Mouse (Mus musculus) left cerebral cortex, adult 18-20 months (tissue): ENCODE measurements around the gene Ctcf. TPM values are rescaled to one million over a fixed set of nuclear protein-coding genes. Genes with fewer than 3 reads are reported as not detected.
A peak's percentile ranks its signal among the peaks of the same experiment; 100 is the strongest.

Experiments
- DNase-seq, 2 experiments: peaks; one replicate each; pipeline ENCODE4 v3.0.0; 2021 to 2022; ENCODE audit warnings: low spot score in 2 of 2, mixed read lengths in 1 of 2
- total RNA-seq, 2 experiments: library from RNA; stranded (reverse); gene quantifications; 2 replicates each; pipeline ENCODE4 v1.2.3; 2021

Gene Ctcf
- total RNA-seq, 2 experiments from 2014 or later: 68.0 to 68.4 TPM

DNA sequence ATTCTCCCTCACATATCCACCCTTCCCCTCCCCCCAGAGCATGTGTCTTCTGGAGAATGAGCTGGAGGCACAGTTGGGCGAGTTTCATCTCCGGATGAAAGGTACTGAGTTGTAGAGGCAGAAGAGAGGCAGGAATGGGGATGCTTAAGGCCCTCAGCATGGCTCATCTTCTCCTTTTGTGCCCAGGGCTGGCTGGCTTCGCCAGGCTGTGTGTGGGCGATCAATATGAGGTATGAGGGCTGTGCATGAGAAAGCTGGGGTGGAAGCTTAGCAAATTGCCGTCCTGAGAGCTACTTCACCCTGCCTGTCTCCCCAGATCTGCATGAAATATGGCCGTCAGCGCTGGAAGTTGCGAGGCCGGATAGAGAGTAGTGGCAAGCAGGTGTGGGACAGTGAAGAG, 20.4 kb upstream of the Ctcf start:
- peak in 1 of 2 experiments; percentile 73 for DNase-seq

DNA sequence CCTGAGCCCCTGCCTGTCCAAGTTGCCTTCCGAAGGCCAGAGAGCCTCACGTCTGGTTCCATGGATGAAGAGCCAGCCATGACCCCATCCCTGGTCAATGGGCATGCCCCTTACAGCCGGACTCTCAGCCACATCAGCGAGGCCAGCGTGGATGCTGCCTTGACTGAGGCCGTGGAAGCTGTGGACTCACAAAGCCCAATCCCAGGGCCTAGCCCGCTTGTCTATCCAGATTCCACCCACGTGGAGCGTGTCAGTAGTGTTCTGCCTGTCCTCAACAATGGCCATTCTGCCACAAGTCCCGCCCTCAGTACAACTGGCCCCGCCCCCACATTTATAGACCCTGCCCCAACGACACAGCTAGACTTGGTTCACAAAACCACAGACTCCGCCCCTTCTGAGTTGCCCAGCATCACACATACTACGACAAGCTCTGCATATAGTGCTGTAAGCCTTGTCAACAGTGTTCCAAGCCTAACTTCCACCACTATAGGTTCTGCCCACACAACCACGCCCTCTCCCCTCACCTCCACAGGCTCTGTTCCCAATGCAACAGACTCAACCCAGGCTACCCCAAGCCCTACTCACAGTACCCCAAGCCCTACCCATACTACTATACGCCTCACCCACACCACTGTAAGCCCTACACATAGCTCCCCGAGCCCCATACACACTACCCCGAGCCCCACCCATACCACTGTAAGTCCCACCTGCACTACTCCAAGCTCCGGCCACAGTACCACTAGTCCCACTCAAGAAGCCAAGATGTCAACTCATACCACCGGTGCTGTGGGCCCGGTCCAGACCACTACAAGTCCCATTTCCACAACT, 18.7 kb upstream of the Ctcf start:
- DNase-seq: no peak

DNA sequence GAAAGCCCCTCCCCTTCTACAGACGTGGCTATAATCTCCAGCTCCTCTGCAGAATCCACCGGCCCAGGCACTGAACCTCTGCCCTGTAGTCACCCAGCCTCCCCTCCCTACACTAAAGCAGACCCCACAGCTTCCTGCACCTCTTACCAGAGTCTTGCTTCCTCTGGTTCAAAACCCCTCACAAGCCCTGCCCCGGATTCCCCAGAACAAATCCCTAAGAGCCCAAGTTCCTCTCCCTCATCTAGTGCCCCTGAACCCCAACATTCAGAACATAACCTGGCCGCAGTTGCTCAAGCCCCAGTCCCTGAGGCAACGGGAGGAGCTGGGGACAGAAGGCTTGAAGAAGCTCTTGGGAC, 18.1 kb upstream of the Ctcf start:
- no peak for DNase-seq

DNA sequence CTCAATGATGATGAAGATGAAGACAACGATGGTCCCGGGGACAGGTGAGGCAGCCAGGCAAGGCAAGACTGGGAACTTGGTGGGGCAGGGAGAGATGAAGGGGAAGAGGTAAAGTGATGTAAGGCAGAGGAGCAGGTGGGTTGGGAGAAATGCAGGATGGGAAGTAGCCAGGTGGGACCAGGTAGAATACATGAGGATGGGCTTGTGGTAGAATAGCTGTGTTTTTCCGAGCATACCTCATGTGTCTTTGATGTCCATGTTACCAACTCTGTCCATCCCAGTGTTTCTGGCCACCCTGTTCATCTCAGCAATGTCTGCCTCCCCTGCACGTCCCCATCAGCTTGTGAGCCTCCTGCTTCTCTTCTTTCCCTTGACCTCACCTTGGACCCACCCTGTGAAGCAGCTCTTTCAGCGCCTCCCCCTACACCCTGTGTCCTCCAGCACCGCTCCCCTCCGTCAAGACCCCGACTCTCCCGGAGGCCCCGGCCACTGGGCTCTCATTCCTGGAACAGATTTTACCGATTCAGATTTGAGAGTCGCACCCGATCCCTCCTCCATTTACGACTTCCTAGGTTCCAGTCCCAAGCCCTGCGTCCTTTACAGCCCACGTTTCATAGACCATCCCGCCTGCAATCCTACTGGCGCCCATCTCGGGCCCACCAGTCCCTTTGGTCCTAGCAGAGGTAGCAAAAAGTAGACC, 17.3 kb upstream of the Ctcf start:
- no peak for DNase-seq

DNA sequence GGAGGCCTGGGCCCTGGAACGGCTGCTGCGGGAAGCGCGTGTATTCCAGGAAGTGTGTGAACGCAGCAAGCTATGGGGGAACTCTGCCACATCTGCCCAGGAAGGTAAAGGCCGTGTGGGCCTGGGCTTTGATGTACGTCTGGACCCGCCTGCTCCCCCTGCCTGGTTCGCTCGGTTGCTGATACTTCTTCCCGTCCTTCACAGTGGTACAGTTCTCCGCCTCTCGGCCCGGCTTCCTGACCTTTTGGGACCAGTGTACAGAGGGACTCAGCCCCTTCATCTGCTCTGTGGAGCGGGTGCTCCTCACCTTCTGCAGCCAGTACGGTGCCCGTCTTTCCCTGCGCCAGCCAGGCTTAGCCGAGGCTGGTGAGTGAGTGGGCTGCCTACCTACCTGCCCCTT, 16.2 kb upstream of the Ctcf start:
- DNase-seq: no peak

DNA sequence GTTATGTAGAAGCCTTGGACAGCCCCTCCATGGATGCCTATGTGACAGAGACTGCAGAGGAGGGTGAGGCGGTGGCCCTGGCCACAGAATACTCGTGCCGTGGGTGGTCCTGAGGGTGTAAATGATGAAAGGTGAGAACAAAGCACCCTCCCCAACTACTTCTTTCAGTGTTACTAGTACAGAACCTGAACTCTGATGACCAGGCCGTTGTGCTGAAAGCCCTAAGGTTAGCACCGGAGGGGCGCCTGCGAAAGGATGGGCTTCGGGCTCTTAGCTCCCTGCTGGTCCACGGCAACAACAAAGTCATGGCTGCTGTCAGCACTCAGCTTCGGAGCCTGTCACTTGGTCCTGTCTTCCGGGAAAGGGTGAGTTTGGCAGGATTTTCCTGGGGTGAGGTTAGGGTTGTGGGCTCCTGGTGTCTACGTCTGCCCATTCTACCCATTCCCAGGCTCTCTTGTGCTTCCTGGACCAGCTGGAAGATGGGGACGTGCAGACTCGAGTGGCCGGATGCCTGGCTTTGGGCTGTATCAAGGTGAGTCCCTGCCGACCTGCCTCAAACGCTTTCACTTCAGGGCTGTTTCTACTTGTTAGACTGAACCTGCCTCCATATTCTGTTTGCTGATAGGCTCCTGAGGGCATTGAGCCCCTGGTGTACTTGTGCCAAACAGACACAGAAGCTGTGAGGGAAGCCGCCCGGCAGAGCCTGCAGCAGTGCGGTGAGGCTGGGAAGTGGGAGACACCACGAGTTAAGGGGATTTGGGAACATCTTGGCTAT, 15.2 kb upstream of the Ctcf start:
- no peak for DNase-seq

DNA sequence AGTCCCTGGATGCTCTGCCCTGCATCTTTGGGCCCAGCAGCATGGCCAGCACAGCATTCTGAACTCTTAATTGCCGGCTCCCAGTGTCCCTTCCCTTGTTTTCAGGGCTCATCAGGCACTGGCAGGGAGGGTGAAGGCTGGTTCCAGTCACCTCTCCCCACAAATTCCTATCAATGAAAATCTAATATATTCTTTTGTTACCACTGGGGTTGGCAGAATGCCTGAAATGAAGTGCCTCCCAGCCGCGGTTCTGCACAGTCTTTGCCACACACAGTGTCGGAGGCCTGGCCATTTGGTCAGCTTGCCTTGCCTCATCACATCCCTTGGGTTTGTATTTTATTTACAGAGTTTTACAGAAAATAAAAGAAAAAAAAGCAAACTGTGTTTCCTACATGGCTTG, 14.5 kb upstream of the Ctcf start:
- no peak for DNase-seq

DNA sequence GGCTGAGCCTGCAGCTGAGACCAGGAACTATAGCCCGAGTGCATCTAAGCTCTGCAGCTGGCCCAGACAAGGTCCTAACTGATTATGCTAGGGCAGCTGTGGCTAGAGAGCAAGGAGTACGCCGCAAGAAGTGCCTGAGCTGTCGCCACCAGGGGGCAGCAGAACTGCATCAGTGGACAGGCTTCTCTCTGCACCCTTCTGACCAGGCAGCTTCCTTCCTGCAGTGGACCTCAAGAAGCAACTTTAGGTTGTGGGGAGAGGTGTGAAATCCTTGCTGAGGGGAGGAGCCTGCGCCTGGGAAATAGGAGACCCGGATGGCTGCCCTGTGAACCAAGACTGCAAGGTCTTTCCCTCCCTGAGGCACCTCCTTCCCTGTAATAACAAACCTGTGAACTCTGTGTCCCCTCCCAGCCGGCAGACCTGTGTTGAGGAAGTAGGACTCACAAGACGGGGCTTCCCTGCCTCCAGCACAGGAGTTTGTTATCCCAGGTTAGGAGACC, 13.9 kb upstream of the Ctcf start:
- DNase-seq: peak; percentile 95 to 97

DNA sequence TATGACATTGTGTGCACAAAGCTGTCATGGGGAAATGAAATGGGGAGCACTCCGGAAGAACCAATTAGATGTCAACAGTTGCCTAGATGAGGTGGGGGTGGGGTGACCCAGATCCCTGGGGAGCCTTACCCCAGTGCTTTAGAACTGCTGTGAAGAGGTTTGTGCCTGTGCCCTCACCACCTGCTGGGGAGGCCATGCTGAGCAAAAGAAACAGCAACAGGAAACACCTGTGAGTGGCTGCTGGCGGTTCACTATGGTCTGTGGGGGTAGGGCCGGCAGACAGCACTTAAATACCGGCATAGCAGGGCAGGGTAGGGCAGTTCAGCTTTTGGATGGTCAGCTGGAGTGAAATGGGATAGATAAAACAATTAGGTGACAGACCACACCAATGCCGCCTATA, 13.2 kb upstream of the Ctcf start:
- no peak for DNase-seq

DNA sequence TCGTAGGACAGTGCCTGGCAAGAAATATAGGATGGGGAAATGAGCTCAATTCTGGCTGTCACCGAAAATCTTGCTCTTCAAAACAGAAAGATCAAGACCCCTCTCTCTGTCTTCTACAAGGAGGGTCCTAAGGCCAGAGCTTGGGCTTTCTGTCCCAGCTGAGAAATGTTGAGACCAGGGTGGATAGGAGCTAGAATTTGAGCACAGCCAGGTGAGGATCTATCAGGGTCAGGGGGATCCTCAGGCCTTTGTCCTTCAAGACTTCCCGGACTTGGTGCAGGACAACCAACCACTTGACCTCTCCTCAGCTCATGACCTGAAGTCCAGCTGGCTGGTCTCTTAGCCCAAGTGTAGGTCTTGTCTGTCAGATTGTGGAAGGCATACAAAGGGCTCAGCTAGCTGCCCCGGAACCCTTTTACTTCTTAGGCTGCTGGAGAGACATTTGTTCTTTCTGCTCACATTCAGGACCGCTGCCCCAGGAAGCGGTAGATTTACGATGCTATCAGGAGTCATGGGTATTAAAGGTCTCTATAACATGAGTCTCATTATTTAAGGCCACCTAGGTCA, 12.6 kb upstream of the Ctcf start:
- DNase-seq: no peak

DNA sequence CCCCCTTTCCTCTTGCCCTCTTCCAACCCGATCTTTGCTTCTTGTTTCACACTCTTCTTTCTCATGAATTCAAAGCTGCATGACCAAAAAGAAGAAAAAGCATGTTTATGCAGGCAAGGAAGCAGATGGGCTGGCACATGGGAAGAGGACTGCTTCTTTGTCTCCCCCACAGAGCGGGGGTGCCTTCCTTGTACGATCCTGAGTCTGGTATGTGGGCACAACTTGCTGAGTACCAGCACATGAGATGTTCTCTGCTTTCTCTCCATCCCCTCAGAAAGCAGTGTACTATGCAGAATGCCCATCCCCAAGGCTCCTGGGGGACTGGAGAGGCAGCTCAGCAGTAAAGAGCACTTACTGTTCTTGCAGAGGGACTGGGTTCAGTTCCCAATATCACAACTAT, 12.0 kb upstream of the Ctcf start:
- DNase-seq: peak; percentile 82 to 88

DNA sequence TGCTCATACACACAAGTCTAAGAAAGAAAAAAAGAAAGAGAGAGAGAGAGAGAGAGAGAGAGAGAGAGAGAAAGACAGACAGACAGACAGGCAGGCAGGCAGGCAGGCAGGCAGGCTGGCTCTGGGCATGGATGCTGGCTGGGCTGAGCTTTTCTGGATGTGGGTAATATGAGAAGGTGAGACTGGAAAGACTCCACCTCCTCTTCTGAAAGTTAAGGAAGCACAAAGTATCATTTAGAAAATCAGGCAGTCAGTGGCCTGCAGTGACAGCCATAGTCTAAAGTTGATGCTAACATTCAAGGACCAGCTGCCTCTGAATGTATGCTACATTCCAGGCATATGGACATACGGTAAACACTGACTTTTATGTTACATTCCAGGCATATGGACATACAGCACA, 11.5 kb upstream of the Ctcf start:
- DNase-seq: no peak

DNA sequence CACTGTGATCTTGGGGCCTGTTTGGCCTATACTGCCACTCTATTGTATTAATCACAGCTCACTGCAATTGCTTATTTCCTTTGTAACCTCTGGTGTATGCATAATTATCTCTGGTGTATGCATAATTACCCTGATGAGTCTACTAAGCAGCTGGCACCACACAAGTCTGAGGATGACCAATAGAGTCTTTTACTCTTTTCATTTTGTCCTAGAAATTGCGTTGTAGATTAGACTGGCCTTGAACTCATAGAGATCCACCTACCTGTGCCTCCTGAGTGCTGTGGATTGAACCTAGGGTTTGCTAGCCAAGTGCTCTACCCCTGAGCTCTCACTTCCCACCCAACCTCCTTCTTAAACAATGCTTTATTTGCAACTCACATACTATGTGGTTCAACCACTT, 10.3 kb upstream of the Ctcf start:
- DNase-seq: no peak

DNA sequence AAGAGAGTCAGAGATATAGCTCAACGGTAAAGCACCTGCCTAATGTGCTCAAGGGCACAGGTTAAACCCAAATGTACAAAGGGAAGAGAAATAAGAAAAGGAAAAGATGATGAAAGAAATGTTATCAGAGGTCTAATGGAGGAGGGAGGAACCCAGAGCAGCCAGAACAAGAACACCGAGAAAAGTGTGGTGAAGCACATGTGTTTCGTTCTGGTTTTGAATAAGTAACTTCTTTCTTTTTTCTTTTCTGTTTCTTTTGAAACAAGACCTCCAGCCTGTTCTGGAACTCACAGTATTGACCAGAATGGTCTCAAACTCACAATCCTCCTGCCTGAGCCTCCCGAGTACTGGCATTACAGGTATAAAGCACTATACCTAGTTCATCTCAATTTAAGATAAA, 7.0 kb upstream of the Ctcf start:
- no peak for DNase-seq

DNA sequence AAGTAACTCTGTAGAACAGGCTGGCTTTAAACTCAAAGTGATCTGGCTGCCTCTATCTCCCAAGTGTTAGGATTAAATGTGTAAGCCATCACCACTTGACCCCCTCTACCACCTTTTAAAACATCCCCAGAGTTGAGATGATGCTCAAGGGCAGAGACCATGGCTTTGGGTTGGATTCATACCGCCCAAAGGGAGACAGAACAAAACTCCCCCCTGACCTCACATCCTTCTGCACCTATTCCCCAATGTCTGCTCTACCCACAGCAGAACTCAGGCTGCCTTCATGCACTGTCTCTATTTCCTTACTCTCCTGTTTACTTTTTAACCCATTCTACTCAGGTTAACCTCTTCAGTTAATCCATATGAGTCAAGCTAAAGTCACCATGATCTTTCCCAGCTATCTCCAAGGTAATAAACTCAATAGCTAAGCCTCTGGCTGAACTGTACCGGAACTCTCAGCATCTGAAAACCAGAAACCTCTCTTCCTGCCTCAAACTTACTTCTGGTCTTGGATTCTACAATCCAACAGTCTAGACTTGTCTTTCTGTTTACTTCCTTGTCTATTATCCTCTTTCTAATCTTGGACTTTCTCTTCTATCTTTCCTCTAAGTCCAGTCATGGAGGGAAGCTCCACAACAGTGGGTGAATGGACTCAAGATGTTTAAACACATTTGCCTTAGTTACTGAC, 1.5 kb upstream of the Ctcf start:
- no peak for DNase-seq

DNA sequence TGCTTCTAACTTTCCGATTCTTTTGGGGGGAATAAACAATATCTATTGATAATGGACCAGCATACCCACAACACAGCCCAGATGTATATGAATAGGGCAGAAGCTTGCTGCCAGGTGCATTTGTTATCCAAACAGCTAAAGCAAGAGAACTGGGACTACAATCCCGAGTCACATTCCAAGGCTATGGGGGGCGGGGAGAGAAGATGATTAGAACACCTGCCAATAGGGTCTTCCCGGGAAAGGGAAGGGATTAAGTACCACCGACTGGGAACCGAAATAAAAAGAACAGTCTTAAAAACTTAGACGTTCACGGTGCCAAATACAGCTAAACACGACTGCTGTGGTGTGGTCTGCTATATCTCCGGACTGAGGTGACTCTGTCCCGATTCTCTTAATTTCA, 887 bp upstream of the Ctcf start:
- DNase-seq: no peak

DNA sequence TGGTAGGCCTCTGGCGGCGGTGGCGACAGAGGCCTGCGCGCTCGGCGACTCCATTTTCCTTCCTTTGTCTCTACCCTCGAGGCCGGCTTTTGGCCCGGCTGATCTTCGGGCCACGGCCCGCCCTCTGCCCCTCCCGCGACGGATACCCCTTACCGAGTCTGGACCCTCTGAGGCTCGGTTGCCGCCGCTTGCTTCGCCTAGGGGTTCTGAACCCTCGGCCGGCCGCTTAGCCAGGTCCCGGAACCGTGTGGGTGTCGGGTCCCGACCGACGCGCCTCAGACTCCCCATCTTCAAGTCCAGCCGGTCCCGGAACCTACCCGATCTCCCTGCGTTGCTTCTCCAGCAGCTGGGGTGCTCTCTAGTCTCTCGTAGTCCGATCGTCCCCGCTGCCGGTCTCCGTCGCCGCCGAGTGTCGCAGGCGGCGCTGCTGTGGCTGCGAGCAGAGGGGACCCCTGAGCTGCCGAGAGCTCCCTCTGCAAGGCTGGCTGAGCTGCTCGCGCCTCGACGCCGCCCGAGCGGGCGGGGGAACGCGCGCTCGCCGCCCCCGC, 669 bp downstream of the Ctcf start, which contains the start of gene Agrp:
TSS of gene Agrp (minus strand) at position 431 of the 548 bp plus-strand sequence.
- DNase-seq: peak in 1 of 2 experiments; percentile 56

DNA sequence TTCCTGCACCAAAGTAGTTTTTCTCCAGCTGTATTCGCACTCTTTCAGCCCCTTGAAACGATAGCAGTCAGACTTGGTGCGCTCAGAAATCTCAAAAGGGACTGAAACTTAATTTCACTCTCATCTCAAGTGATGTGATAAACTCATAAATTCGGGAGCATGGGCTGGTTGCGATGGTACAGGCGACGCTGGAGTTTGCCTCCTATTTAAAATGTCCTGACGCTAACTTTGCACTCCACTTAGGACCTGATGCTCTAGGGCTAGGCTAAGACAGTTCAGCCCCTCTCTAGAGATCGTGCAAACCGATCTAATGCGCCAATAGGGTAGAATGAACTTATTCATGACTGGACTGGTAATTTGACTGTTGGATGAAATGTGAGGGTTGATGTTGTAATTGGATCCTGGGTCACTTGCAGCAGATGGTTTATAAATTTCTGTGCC, 1.3 kb downstream of the Ctcf start:
- no peak for DNase-seq

DNA sequence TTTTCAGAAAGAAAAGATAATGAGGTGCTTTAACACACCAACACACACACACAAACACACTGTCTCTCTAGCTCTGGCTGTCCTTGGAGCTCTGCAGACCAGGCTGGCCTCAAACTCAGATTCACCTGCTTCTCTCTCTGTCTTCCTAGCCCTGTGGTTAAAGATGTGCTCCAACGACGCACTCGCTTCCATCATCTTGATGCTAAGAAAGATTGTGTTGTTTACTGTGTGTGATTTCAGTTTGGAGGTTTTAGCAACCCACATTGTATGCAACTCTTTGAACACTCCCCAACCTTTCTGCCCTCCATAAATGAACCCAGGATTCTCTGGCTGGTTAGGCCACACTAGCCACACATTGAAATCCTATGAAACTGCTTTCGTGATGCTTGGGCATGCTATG, 2.1 kb downstream of the Ctcf start:
- DNase-seq: no peak

DNA sequence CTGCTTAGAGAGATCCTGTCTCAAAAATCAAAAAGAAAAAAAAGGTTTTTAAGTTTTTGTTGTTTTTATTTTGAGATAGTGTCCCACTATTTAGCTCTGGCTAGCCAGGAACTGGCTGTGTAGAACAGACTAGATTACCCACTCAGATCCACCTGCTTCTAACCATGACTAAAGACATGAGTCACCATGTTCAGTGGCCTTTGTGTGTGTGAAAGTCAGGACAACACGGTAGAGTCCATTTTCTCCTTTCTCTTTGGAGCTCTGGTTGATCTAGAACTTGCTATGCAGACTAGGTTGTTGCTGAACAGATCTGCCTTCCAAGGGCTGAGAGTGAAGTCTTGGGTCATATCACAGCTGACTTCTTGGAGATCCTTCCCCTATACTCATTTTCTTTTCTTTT, 3.5 kb downstream of the Ctcf start:
- DNase-seq: no peak

DNA sequence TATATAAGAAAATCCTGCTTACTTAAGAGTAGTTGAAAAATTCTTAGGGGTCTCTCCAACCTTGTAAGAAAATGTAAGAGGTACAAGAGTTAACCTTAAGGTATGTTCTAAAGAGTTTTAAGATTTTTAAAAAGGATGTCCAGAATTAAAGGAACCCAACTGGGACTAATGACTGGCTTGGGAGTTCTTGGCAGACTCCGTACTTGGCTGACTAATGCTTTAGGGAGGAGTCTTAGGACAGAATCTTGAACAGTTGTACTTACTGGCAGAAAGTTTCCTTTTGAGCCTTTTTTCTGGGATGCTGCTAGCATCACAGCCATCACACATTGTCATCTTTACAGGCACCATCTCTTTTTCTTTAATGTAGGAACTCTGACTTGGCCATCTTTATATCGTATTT, 4.1 kb downstream of the Ctcf start:
- DNase-seq: no peak
